Mouse (Mus musculus): ENCODE measurements at regions not wholly inside any gene's neighbourhood (a gene's known extent, or its start where the extent isn't known, plus 50 kb on each side); places are given as distances from the start of the nearest gene placed in this dataset.

DNA sequence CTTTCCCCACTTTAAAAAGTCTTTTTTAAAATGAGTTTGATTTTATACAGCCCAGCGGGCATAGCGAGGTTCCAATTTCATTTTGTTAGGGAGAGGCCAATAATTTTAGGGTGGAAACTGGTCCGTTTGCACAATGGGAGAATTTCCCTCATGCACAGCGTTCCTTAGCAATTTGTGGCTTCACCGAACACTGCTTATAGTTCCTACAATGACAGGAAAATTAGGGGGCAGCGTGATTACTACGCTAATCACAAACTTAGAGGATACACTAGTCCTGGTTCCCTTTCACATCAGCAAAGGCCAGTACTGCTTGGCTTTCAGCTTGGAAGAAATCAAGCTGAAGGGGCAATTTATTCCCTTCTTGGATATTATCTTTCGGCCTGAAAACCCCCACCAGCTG, 745.1 kb upstream of the Gm19410 start:
- Histone ChIP-seq H3K27me3 (ENCODE audit: control insufficient read depth, insufficient read depth, low read length) (no peaks in the 10 kb centered on the region), H3K36me3 (ENCODE audit: control insufficient read depth, insufficient read depth, low read length) (no peaks in the 10 kb centered on the region), H3K27ac (ENCODE audit: low read depth, low read length) (no peak overlapping the region), H3K9ac (ENCODE audit: low read depth, low read length) (no peak overlapping the region), H3K9me3 (ENCODE audit: control insufficient read depth, low read length) (peaks cover 4% of the 10 kb centered on the region; the same call in 1 of the 2 replicates), H3K4me3 (ENCODE audit: low read length) (no peak overlapping the region), H3K4me1 (ENCODE audit: control insufficient read depth, insufficient read depth, low read length) (no peaks in the 10 kb centered on the region), H3K4me2 (replicated peaks; ENCODE audit: low read depth, low read length) (no peak overlapping the region)
- ATAC-seq (ENCODE audit: low FRiP score, low TSS enrichment): no peak
- 80% methylated on average over 8 of the region's 8 CpGs for WGBS

DNA sequence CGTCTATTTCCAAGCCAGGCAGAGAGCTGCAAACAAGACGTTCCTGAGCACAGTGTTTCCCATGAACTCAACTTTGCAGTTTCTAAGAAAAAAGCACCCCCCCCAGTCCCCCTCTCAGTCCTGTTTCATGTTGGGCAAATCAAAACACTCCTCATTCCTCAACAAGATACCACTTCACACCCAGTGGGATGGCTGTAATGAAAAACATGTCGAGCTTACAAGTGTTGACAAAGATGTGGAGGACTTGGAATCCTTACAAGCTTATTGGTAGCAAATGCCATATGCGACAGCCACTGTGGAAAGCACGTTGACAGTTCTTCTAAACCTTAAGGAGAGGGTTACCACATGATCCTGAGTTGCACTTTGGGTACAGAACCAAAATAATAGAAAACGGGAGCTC, 742.9 kb upstream of the Gm19410 start:
- Histone ChIP-seq H3K9me3 (ENCODE audit: control insufficient read depth, low read length) (peaks cover 4% of the 10 kb centered on the region; the same call in 1 of the 2 replicates), H3K36me3 (ENCODE audit: control insufficient read depth, insufficient read depth, low read length) (no peaks in the 10 kb centered on the region), H3K27ac (ENCODE audit: low read depth, low read length) (no peak overlapping the region), H3K4me2 (replicated peaks; ENCODE audit: low read depth, low read length) (no peak overlapping the region), H3K27me3 (ENCODE audit: control insufficient read depth, insufficient read depth, low read length) (no peaks in the 10 kb centered on the region), H3K9ac (ENCODE audit: low read depth, low read length) (no peak overlapping the region), H3K4me3 (ENCODE audit: low read length) (no peak overlapping the region), H3K4me1 (ENCODE audit: control insufficient read depth, insufficient read depth, low read length) (no peaks in the 10 kb centered on the region)
- WGBS: 76% methylated on average over 6 of the region's 6 CpGs
- no peak for ATAC-seq (ENCODE audit: low FRiP score, low TSS enrichment)

DNA sequence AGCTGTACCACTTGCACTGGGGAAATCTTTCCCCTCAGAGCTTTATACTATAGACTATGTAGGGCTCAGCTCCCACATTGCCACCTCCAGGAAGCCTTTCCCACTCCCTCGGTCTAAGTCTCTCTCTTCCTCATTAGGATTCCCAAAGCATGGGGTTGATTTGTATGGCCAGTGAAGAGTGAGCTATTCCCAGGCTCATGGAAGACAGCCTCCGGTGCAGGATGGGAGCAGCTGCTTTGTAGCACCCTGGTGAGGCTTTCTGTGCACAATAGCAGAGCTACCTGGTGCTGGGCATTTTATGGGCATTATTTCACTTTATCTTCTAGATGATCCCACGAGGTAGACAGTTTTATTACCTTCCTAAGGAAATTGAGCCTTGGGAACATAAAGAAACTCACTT, 717.8 kb upstream of the Gm19410 start:
- no peak for ATAC-seq (ENCODE audit: low FRiP score, low TSS enrichment)
- no peaks in the 10 kb centered on the region for H3K4me1 ChIP-seq (ENCODE audit: control insufficient read depth, insufficient read depth, low read length)
- no peak overlapping the region for H3K9ac ChIP-seq (ENCODE audit: low read depth, low read length)
- 21% methylated on average over 3 of the region's 3 CpGs for WGBS
- H3K9me3 ChIP-seq (ENCODE audit: control insufficient read depth, low read length): no peaks in the 10 kb centered on the region
- H3K36me3 ChIP-seq (ENCODE audit: control insufficient read depth, insufficient read depth, low read length): no peaks in the 10 kb centered on the region
- H3K27me3 ChIP-seq (ENCODE audit: control insufficient read depth, insufficient read depth, low read length): no peaks in the 10 kb centered on the region
- no peak overlapping the region for H3K4me3 ChIP-seq (ENCODE audit: low read length)
- no peak overlapping the region for H3K4me2 ChIP-seq (replicated peaks; ENCODE audit: low read depth, low read length)
- no peak overlapping the region for H3K27ac ChIP-seq (ENCODE audit: low read depth, low read length)

DNA sequence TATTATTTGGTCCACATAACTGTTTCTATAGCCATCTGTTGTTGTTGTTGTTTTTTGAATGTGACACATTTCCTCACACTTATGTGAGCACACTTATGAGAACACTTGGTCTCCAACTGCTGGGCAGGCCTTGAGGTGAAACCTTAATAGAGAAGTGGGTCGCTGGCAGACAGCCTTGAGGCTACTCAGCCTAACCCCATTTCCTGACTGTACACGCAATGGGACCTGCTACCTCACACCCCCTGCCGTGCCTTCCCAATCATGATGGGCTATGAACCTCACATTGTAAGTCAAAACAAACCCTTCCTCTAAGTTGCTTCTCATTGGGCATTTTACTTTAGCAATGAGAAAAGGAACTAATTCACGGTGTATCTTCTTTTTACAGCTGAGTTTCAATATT, 712.1 kb upstream of the Gm19410 start:
- H3K27ac ChIP-seq (ENCODE audit: low read depth, low read length): no peak overlapping the region
- no peaks in the 10 kb centered on the region for H3K9me3 ChIP-seq (ENCODE audit: control insufficient read depth, low read length)
- no peaks in the 10 kb centered on the region for H3K27me3 ChIP-seq (ENCODE audit: control insufficient read depth, insufficient read depth, low read length)
- no peak overlapping the region for H3K4me2 ChIP-seq (replicated peaks; ENCODE audit: low read depth, low read length)
- H3K9ac ChIP-seq (ENCODE audit: low read depth, low read length): no peak overlapping the region
- no peak for ATAC-seq (ENCODE audit: low FRiP score, low TSS enrichment)
- H3K4me3 ChIP-seq (ENCODE audit: low read length): no peak overlapping the region
- 85% methylated on average over 4 of the region's 4 CpGs for WGBS
- no peaks in the 10 kb centered on the region for H3K36me3 ChIP-seq (ENCODE audit: control insufficient read depth, insufficient read depth, low read length)
- H3K4me1 ChIP-seq (ENCODE audit: control insufficient read depth, insufficient read depth, low read length): no peaks in the 10 kb centered on the region

DNA sequence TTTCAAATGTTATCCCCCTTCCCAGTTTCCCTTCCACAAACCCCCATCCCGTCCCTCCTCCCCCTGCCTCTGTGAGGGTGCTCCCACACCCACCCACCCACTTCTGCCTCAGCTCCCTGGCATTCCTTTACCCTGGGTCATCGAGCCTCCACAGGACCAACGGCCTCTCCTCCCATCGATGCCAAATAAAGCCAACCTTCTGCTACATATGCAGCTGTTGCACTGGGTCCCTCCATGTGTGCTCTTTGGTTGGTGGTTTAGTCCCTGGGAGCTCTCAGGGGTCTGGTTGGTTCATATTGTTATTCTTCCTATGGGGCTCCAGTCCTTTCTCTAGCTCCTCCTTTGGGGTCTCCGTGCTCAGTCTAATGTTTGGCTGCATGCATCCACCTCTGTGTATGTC, 704.5 kb upstream of the Gm19410 start:
- Histone ChIP-seq H3K9ac (ENCODE audit: low read depth, low read length) (no peak overlapping the region), H3K36me3 (ENCODE audit: control insufficient read depth, insufficient read depth, low read length) (no peaks in the 10 kb centered on the region), H3K27me3 (ENCODE audit: control insufficient read depth, insufficient read depth, low read length) (no peaks in the 10 kb centered on the region), H3K4me1 (ENCODE audit: control insufficient read depth, insufficient read depth, low read length) (no peaks in the 10 kb centered on the region), H3K27ac (ENCODE audit: low read depth, low read length) (no peak overlapping the region), H3K4me2 (replicated peaks; ENCODE audit: low read depth, low read length) (no peak overlapping the region), H3K9me3 (ENCODE audit: control insufficient read depth, low read length) (no peaks in the 10 kb centered on the region), H3K4me3 (ENCODE audit: low read length) (no peak overlapping the region)
- no peak for ATAC-seq (ENCODE audit: low FRiP score, low TSS enrichment)
- WGBS: 85% methylated on average over 5 of the region's 5 CpGs

DNA sequence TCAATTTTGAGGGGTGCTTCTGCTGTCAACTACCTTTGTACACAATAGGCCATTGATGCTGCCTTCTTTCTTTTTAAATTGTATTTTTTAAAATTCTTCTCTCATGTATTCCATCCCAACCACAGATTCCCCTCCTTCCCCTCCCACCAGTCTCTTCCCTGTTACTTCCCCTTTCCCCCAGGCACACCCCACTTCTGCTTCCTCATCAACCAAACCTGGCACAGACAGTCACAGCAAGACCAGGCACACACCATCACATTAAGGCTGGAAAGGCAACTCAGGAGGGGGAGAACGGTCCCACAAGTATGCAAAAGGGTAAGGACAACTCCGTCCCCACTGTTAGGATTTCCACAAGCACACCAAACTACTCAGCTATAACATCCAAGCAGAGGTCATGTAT, 697.4 kb upstream of the Gm19410 start:
- Histone ChIP-seq H3K36me3 (ENCODE audit: control insufficient read depth, insufficient read depth, low read length) (no peaks in the 10 kb centered on the region), H3K27ac (ENCODE audit: low read depth, low read length) (no peak overlapping the region), H3K27me3 (ENCODE audit: control insufficient read depth, insufficient read depth, low read length) (no peaks in the 10 kb centered on the region), H3K4me2 (replicated peaks; ENCODE audit: low read depth, low read length) (no peak overlapping the region), H3K9me3 (ENCODE audit: control insufficient read depth, low read length) (no peaks in the 10 kb centered on the region), H3K4me3 (ENCODE audit: low read length) (no peak overlapping the region), H3K4me1 (ENCODE audit: control insufficient read depth, insufficient read depth, low read length) (no peaks in the 10 kb centered on the region), H3K9ac (ENCODE audit: low read depth, low read length) (no peak overlapping the region)
- no peak for ATAC-seq (ENCODE audit: low FRiP score, low TSS enrichment)
- 92% methylated on average over 2 of the region's 2 CpGs for WGBS

DNA sequence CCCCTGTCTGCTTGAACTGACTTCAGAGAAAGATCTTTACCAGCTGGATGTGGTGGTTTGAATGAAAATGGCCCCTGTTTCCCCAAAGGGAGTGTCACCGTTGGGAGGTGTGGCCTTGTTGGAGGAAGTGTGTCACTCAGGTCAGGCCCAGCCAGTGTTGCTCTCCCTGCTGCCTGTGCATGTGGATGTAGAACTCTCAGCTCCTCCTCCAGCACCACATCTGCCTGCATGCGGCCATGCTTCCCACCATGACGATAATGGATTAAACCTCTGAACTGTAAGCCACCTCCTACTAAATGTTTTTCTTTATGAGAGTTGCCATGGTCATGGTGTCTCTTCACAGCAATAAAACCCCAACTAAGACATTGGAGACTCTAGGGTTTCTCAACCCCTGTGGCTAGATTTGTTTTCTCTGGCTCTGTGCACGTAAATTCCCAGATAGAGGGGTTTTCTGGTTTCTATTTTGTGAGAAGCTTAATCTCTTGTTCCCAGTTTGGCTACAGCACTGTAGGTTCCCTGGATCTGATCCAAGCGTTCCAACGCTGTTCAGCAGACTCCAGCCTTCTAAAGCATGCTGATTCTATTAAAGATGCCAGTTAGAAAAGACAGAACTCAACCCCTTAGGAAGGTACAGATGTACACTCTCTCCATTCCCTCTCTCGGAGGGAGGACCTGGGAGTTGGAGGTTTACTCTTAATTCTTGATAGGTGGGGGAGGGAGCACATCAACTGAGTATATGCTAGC, 695.2 kb upstream of the Gm19410 start:
- Histone ChIP-seq H3K27ac (ENCODE audit: low read depth, low read length) (no peak overlapping the region), H3K27me3 (ENCODE audit: control insufficient read depth, insufficient read depth, low read length) (no peaks in the 10 kb centered on the region)

DNA sequence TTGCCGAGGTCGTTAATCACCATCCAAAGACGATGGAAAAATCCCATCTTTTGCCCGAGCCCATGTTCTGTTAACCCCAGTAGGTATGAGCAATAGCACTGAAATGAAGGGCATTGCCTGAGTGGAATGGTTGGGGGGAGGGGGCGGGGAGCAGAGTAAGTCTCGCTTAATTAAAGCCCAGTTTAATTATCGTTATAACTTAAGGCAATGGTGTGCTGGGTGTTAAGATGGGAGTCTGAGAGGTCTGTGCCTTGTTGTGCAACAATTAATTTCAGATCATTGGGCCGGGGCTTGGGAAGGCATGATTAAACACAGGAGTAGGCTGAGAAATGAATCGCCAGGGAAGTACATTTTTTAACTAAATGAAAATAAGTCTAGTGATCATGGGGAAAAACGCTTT, 689.6 kb upstream of the Gm19410 start:
- no peaks in the 10 kb centered on the region for H3K9me3 ChIP-seq (ENCODE audit: control insufficient read depth, low read length)
- H3K4me2 ChIP-seq (replicated peaks; ENCODE audit: low read depth, low read length): no peak overlapping the region
- no peak overlapping the region for H3K4me3 ChIP-seq (ENCODE audit: low read length)
- no peak overlapping the region for H3K9ac ChIP-seq (ENCODE audit: low read depth, low read length)
- ATAC-seq (ENCODE audit: low FRiP score, low TSS enrichment): no peak
- no peaks in the 10 kb centered on the region for H3K4me1 ChIP-seq (ENCODE audit: control insufficient read depth, insufficient read depth, low read length)
- H3K36me3 ChIP-seq (ENCODE audit: control insufficient read depth, insufficient read depth, low read length): no peaks in the 10 kb centered on the region
- WGBS: 73% methylated on average over 10 of the region's 10 CpGs
- H3K27me3 ChIP-seq (ENCODE audit: control insufficient read depth, insufficient read depth, low read length): no peaks in the 10 kb centered on the region
- H3K27ac ChIP-seq (ENCODE audit: low read depth, low read length): no peak overlapping the region

More for the DNA sequence above, 695.2 kb upstream of the Gm19410 start:
- no peaks in the 10 kb centered on the region for H3K4me1 ChIP-seq (ENCODE audit: control insufficient read depth, insufficient read depth, low read length)
- H3K9me3 ChIP-seq (ENCODE audit: control insufficient read depth, low read length): no peaks in the 10 kb centered on the region
- H3K9ac ChIP-seq (ENCODE audit: low read depth, low read length): no peak overlapping the region
- no peak for ATAC-seq (ENCODE audit: low FRiP score, low TSS enrichment)
- H3K4me3 ChIP-seq (ENCODE audit: low read length): no peak overlapping the region
- WGBS: 73% methylated on average over 7 of the region's 7 CpGs
- no peaks in the 10 kb centered on the region for H3K36me3 ChIP-seq (ENCODE audit: control insufficient read depth, insufficient read depth, low read length)
- no peak overlapping the region for H3K4me2 ChIP-seq (replicated peaks; ENCODE audit: low read depth, low read length)

DNA sequence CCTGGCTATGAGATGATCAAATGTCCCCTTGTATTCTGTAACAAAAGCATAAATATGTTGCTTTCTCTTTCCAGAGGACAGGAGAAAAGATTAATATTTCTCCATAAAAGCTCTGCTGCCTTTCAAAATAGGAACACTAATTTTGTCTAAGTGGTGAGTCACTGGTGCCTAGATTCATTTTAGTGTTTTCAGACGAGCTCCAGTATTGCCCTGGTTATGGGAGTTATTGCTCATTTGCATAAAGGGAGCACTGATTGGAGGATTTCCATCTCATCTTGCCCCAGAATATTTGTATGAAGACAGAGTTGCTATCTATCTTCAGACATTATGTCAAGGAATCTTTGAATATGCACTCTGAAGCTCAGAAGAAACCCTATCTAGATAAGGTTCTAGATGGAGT, 682.4 kb upstream of the Gm19410 start:
- Histone ChIP-seq H3K27ac (ENCODE audit: low read depth, low read length) (no peak overlapping the region), H3K9me3 (ENCODE audit: control insufficient read depth, low read length) (no peaks in the 10 kb centered on the region), H3K4me1 (ENCODE audit: control insufficient read depth, insufficient read depth, low read length) (no peaks in the 10 kb centered on the region), H3K36me3 (ENCODE audit: control insufficient read depth, insufficient read depth, low read length) (no peaks in the 10 kb centered on the region), H3K27me3 (ENCODE audit: control insufficient read depth, insufficient read depth, low read length) (no peaks in the 10 kb centered on the region), H3K9ac (ENCODE audit: low read depth, low read length) (no peak overlapping the region), H3K4me2 (replicated peaks; ENCODE audit: low read depth, low read length) (no peak overlapping the region), H3K4me3 (ENCODE audit: low read length) (no peak overlapping the region)
- 54% methylated on average over 1 of the region's 1 CpGs for WGBS
- ATAC-seq (ENCODE audit: low FRiP score, low TSS enrichment): no peak

All from kidney, embryonic 14.5 days (tissue).